Mouse (Mus musculus) mouse embryonic stem cell (cell line): ENCODE data around the gene Trim44.

Experiments
- in situ Hi-C, 2 experiments: fragments of 300-500 bp; cut with MboI; formaldehyde crosslinking; loops; 1 replicate in 1 of 2; 3 replicates in 1 of 2; pipeline ENCODE4 v1.14.3; 2019 to 2020; ENCODE audit warnings: low sequenced_read_pairs in 2 of 2, low pct_unique_long_range_greater_than_20kb in 1 of 2, mixed read lengths in 1 of 2; ENCODE audit not compliant: unreplicated experiment in 1 of 2

Trim44 gene

GRCm38 (mm10) chr2:102378381-102378780, 29.2 kb downstream of the Trim44 start:
- in situ Hi-C loops = no loop called here

GRCm38 (mm10) chr2:102377370-102377769, 30.3 kb downstream of the Trim44 start:
- in situ Hi-C loops = no loop called here

DNA sequence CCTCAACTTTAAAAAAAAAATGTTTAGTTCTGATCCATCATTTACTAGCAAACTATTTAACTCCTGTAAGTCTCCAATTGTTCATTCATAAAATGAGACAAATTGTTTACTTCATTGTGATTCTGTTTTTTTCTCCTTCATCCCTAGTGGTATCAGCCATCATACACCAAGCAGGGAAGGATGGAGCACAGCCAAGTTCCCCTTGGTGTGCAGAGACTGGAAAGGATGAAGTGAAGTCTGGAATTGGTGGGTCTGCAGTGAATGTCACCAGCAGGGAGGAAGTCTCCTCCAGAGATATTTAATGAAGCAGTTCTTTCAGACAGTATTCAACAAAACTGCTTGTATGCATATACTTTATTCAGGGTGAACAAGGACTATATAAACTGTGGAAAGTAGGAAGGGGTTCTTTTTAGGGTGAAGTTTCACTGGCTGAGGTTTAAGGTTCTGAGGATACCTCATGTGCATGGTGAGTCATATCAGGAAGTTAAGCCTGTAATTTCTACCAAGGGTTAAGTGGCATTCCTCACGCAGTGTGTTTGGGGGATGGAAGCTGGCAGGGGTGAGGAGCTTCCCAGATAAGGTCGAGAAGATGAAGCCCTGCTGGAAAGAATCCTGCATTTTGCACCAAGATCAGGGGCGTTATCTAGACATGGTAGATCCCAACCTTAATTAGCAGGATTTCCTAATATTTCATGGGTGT, 34.1 kb downstream of the Trim44 start:
- in situ Hi-C loops = no loop called here

GRCm38 (mm10) chr2:102372690-102373089, 34.9 kb downstream of the Trim44 start:
- in situ Hi-C loops = no loop called here

- in situ Hi-C loops = no loop called here
Measured at GRCm38 (mm10) chr2:102371332-102371731, 36.3 kb downstream of the Trim44 start.

DNA sequence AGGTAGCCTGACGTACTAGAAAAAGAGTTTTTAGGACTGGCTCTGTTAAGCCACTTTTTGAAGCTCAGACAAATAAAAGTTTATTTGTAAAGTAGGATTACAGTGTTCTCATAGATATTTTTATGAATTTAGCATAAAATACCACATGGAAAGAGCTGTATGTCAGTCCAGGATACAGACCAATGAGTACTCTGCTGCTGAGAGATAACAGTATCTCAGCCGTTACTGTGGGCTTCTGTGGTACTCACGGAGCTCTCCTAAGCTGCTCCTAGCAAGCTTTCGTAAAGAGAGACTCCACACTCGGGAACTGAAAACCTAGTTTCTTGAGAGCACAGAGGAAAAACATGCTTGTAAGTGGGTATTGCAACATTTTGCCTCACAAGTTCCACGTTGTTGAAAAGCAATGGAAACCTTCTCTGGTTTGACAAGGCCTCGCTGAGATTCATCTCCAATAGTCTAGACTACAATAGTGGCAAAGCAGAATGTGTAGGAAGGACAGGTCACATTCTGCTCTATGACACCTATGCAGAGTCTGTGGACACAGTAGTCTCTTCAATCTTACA, 41.6 kb downstream of the Trim44 start:
- in situ Hi-C loops = no loop called here

DNA sequence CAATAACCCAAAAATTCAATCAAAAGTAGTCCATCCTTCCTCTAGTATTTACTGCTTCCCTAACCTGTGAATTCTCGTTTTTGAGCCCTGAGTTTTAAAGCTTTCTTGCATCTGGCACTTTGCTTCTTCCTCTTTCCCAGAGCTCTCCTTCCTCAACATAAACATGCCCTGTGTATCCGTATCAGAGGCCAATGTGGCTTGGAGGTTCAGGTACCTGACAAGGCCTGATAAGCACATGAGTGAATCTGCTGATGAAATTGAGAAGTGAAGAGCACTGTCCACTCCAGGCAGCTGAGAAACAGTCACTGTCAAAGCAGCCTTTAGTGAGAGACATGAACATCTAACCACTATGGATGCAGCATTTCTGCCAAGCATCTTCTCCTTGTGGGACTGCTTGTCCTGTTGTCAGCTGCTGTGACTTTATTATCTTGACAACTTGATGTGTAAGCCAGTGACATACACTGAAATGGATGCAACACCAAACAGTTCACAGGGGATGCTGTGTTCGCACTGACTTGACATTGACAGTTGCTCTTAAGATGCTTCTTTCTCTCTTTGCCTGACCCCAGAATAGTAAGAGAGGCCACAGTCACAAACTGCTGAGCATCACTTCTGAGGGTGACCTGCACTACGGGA, 42.9 kb downstream of the Trim44 start:
- in situ Hi-C loops = no loop called here

- in situ Hi-C loops = no loop called here
Measured at GRCm38 (mm10) chr2:102362896-102363530, 44.6 kb downstream of the Trim44 start.

DNA sequence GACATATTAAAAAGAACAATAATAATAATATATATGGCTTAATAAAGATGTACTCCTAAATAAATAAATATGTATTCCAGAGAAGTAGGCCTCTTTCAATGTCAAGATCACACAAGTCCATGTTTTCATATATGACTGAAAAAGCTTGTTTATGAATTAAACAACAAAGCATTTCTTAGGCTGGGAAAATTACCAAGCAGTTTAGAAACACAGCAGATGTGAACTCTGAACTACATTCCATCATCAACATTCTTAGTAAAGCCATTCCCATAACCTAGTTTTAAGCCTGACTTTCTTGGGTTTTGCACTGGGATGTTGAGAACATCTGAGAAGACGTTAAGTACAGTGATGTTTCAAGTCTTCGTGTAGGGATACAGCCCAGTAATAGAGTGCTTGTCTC, 45.4 kb downstream of the Trim44 start:
- in situ Hi-C loops = no loop called here

- in situ Hi-C loops = no loop called here
Measured at GRCm38 (mm10) chr2:102356879-102357695, 50.5 kb downstream of the Trim44 start.

GRCm38 (mm10) chr2:102354076-102354475, 53.6 kb downstream of the Trim44 start:
- in situ Hi-C loops = no loop called here

DNA sequence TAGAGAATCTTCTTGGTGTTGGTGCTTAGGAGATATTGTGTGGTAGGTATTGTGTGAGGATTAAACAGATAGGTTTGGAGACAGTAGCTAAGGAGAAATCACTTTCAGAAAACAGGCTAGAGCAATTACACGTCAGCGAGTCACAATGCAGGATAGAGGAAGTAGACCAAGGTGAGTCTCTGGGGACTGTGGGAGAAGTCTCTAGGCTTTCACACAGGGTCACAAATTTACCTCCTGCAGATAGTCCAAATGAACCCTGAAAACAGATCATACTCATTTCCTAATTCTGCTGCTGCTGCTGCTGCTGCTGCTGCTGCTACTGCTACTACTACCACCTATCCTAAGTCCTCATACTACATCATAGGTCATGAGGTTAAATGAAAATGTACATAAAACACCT, 66.2 kb downstream of the Trim44 start:
- in situ Hi-C loops = no loop called here

DNA sequence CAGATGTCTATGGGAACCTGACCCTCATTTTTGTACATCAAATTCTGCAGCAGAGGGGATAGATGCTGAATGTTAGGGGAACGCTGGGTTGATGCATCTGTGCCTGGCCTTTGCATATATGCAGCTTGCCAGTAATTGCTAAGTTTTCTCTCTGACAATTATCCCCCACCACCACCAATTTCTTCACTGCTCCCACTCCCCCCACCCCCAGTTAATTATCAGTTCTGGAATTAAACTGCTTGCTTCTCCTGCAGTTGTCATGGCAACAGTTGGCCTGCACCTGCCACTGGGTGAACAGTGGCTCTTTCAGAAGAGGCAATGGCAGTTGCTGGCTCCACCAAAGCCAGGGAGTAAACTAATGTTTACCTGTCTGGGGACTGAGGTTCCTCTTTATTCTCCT, 70.8 kb downstream of the Trim44 start:
- in situ Hi-C loops = no loop called here

GRCm38 (mm10) chr2:102331932-102332331, 75.7 kb downstream of the Trim44 start:
- in situ Hi-C loops = no loop called here

DNA sequence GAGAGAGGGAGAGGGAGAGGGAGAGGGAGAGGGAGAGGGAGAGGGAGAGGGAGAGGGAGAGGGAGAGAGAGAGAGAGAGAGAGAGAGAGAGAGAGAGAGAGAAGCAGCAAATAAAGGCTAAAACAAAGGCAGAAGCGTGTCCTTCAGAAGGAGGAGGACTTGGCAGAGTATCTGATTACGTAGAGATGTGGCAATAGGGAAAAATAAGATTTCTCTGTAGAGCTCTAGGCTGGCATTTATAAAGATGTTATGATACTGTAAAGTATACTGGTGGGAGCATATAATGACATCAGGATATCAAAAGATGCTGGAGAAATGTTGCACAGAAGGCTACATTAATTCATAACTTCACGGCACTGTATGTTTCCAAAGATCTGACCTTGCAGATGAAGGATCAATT, 76.5 kb downstream of the Trim44 start:
- in situ Hi-C loops = no loop called here

GRCm38 (mm10) chr2:102325921-102326320, 81.7 kb downstream of the Trim44 start:
- in situ Hi-C loops = no loop called here

DNA sequence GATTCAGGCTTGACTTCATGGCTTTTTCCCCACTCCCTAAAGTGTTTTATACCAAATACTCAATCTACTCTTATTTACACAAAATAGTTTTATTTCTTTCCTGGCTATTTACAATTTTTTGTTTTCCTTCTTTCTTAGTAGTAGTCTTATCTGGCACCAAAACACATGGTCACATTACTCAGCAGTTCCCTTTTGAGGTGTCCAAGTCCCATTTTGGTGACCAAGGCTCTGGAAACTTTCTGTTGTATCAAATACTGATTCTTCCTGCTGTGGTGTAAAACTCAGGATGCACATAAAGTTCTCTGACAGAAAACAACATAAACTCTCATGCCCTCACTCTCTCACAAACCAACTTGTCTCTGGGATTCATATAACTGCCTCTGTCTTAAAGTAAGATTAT, 83.3 kb downstream of the Trim44 start:
- in situ Hi-C loops = no loop called here

DNA sequence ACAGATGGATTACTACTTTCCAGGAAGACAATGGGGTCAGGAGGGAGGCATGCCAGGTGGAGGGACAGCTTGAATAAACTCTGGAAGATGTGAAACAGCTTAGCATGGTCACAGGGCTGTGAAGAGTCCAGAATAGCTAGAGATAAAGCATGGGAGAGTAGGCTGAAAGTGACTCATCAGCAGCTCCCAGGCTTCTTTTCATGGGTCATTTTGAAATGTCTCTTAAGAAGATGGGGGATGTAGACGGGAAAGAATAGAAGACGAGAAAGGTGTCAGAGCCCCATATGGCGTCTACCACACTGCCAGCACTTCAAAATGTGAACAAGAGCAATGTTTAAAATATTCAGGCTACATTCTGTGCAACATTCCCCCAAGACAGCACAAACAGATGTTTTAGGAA, 91.1 kb downstream of the Trim44 start:
- in situ Hi-C loops = no loop called here

GRCm38 (mm10) chr2:102315153-102315552, 92.5 kb downstream of the Trim44 start:
- in situ Hi-C loops = no loop called here
